Mouse (Mus musculus): ENCODE data around the gene Zfp955a.
"Not testable (repeated sequence)": the region's sequence is repeated elsewhere in the genome, so short reads cannot be mapped to it uniquely, and the experiment has no call there.

DNA sequence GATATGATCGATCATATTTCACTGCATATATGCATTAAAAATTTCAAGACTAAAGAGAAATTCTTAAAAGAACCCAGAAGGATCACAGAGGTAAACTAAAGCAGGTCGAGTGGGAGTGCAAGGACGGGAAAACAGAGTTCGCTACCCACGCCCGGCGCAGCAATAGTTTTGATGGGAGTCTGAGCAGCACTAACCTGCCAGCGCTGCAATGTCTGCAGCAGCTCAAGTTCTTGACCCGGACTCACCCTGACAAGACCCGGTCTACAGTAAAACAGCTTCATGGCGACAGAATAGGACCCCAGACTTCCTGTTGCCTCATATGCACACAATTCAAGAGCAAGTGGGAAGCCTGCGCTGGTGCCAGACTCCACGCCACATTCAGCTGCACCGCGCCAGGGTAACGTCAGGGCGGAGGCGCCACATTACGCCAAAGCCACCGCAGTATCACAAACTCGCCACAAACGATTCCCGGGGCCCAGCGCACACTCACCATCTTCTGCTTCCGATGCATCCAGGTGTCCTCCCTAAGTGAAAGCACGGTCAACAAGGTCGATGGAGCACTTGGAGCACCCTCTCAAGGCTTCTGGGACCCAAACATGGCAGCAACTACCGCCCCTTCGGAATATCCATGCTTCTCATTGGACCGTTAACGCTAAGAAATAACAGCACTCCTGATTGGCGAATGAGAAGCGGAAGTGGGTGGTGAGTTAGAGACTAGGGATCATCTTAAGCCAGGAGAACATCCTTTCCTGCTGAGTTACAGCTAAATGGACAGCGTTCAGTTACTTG, at the start of gene Zfp955a:
- TF ChIP-seq CTCF, EP300 (IDR thresholded peaks at IDR 0.05): not testable (repeated sequence)
